Mouse (Mus musculus) cerebellum, adult 8-10 months (tissue): ENCODE measurements around the gene Actl7a.

Source experiments
- DNase-seq: peaks from one replicate; pipeline ENCODE4 v3.0.0; 2022

Actl7a gene

DNA sequence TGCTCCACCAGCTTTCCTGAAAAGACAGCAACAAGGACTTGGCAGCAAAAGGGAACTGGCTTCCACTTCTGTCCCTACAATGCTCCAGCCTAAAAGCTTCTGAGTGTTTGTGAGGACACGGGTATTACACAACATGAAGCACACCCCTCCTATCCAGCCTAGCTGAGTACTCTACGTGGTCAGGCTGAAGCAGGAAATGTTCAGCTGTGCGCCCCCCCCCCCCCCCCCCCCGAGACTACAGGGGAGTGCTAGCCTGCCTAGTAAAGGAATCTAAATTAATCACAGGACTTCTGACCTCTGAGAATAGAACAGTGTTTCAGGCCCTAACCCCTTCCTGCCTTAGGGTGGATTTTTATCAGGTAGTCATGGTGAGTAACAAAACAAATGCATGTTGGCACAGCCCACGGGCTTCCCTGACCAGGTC, 24.7 kb downstream of the Actl7a start:
- DNase-seq: no peak

DNA sequence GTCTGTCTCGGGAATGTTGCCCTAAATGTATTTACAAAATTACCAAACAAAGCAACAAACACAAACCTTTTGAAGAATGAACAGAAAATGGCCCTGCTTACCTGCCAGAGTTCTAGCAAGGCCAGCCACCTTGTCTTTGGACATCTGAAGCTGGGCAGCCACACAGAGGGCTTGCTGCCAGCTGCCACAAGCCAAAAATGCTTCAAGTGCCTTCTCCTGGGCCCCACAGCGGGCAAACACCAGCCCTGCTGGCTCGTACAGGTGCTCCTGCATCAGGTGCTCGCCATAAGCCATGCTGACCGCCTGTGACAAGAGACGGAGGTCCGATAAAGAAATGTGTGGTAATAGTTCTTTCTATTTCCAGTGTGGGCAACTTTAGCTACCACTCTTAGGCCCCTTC, 25.7 kb downstream of the Actl7a start:
- DNase-seq: no peak

DNA sequence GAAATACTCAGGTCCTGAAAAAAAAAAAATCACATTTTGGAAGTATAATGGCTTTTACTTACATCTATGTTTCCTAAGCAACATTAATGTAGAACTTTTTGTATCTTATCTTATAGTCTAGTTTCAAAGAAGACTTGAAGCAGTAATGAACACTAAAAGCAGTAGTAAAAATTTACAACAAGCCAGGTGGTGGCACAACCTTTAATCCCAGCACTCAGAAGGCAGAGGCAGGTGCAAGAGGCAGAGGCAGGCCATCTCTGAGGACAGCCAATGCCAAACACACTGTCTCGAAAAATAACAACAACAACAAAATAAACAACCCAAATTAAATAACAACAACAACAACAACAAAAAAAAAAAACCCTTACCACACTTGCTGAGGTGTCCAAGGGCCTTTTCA, 27.9 kb downstream of the Actl7a start:
- no peak for DNase-seq

DNA sequence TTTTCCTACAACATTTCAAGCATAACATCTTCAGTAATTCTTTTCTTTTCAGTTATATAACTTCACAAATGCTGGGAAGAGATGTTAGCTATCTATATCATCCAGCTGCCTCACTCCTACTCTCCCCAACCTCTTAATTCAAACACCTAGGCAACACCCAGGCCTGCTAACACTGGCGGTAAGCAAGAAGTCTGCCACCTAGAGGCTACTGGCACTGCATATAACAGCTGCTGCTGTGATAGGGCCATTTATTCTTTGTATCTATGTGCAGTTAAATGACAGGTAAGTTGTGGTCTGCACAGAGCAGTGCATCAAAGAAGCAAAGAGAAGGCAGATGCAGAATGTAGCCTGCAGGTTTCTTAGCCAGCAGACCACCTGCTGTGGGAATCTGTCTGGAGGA, 48.2 kb downstream of the Actl7a start:
- DNase-seq: no peak
